Mouse (Mus musculus) bone marrow, adult 2 months (tissue): ENCODE measurements around the gene Klc4. TPM values are rescaled to one million over a fixed set of nuclear protein-coding genes. Genes with fewer than 3 reads are reported as not detected.

Experiments used
- H3K27ac ChIP-seq: fragments of 200-500 bp; 2 replicates; pipeline ENCODE4 v1.5.1; 2012; ENCODE audit warnings: low read depth, mild to moderate bottlenecking, control low read depth, inconsistent platforms, low read length; ENCODE audit not compliant: control insufficient read depth, poor library complexity, insufficient read depth
- H3K4me1 ChIP-seq: fragments of 200-500 bp; 2 replicates; pipeline ENCODE4 v1.6.1; 2011; ENCODE audit warnings: low read length; ENCODE audit not compliant: control insufficient read depth, insufficient read depth
- H3K4me3 ChIP-seq: fragments of 200-500 bp; replicated peaks from 2 replicates; pipeline ENCODE3; 2011; ENCODE audit warnings: mild to moderate bottlenecking, low read depth, low read length, control low read depth; ENCODE audit not compliant: control insufficient read depth
- CTCF ChIP-seq: fragments of 200-500 bp; IDR thresholded peaks from 2 replicates; pipeline ENCODE4 v1.5.1; 2011; ENCODE audit warnings: low read length, control low read depth; ENCODE audit not compliant: control insufficient read depth, insufficient read depth
- POLR2A ChIP-seq: fragments of 200-500 bp; IDR thresholded peaks from 2 replicates; pipeline ENCODE4 v1.6.1; 2011; ENCODE audit warnings: low read depth, mild to moderate bottlenecking, control low read depth, low read length, borderline replicate concordance; ENCODE audit not compliant: control insufficient read depth
- WGBS: fragments of 180-500 bp; shearing (Covaris S2); methylation state at CpG from one replicate; pipeline ENCODE4 v1.1.7; 2018; 5-methylcytosine and 5-hydroxymethylcytosine counted together
- polyA plus RNA-seq: library from polyadenylated mRNA; stranded (reverse); fragments of >200 nt; gene quantifications from 2 replicates; pipeline ENCODE4 v1.2.4, GENCODE M21; 2011; ENCODE audit warnings: low replicate concordance; ENCODE audit not compliant: missing spikeins, insufficient read depth, insufficient read length

The Klc4 gene
- polyA plus RNA-seq, 1 experiment = 11.9 TPM

DNA sequence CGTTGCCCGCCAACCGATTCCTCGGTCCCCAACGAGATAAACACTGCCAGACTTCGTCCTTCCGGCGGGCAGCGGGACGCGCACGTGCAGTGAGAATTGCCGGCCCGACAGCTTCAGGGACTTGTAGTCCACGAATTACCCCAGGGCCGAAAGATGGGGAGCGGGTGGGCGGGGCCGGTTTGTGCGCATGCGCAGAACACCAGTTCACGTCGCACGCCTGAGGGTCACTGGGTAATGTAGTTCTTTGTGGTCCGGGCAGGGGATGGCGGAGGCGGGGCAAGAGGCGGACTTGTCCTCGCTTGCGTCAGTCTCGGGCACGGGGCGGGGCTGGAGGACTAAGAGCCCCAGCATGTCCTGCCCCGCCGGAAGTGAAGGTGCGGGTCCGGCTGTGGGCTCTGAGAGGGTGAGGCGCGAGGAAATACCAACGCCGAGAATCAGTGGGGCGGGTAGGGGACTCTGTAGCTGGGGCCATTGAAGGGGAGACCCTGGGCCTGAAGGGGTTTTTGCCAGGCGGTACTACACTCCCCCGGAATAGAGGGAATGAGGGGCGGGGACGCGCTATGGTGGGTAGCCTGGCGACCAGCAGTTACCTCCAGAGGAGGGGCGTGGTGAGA, 35.0 kb upstream of the Klc4 start, which contains the start of gene Klhdc3:
TSS of gene Klhdc3 (minus strand) at position 155 of the 614 bp plus-strand sequence.
- TF ChIP-seq CTCF (no peak), POLR2A (peak; percentile 42; the same call in 1 of the 2 replicates)
- Histone ChIP-seq H3K27ac (peak within 1 kb of the TSS; percentile 80), H3K4me3 (peak within 1 kb of the TSS; percentile 83), H3K4me1 (peaks cover 4% of the 10 kb centered on the region)
- WGBS = under 1% methylated on average over 49 of the region's 49 CpGs

DNA sequence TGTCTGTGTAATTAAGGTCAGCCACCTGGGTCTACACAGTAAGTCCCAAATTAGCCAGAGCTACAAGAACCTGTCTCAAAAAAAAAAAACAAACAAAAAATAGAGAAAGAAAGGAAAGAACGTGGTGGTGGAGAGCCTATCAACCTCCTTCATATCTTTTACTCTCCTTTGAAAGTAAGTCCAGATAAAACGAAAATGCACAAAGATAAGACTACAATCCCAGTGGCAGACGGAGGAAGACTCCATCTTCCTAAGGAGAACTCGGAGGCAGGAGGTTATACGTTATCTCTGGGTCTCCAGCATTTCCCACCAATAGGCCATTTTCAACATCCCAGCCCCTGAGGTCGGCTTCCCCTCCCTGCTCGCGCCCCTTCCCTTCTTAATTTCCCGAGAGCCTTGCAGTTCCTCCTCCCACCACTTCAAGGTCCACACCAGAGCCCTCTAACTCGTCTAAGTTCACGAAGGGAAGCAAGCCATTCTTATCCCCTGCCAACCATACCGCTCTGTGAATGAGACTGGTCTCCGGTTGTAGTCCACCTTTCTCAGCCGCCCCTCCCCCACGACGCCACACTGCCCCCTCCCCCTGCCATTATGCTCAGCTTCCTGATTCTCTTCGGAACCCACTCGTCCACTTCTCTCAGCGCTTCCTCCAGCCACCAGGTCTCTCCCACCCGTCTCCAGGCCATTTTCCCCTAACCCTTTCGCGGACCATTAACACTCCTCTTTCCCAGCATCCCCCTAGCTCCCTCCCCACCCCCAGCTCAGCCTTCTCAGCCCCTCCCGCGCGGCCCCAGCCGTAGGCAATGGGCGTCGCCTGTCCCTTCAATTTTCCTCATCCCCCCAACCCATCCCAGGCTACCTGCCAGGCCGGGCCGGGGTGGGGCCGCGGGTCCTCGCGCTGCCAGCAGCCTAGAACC, 34.3 kb upstream of the Klc4 start:
- TF ChIP-seq CTCF = 0 out of 2 replicates have a peak, but pooled peaks have one; percentile 16
- no peak for TF ChIP-seq POLR2A
- Histone ChIP-seq H3K4me3 (peak overlapping the region; percentile 83), H3K4me1 (peaks cover 4% of the 10 kb centered on the region), H3K27ac (peak overlapping the region; percentile 80)
- under 1% methylated on average over 34 of the region's 34 CpGs for WGBS

GRCm38 (mm10) chr17:46678911-46679310, 33.1 kb upstream of the Klc4 start:
- WGBS = 80% methylated on average over 9 of the region's 9 CpGs
- no peak overlapping the region for H3K27ac ChIP-seq
- no peak overlapping the region for H3K4me3 ChIP-seq
- peaks cover 6% of the 10 kb centered on the region for H3K4me1 ChIP-seq
- TF ChIP-seq POLR2A (no peak), CTCF (no peak)

DNA sequence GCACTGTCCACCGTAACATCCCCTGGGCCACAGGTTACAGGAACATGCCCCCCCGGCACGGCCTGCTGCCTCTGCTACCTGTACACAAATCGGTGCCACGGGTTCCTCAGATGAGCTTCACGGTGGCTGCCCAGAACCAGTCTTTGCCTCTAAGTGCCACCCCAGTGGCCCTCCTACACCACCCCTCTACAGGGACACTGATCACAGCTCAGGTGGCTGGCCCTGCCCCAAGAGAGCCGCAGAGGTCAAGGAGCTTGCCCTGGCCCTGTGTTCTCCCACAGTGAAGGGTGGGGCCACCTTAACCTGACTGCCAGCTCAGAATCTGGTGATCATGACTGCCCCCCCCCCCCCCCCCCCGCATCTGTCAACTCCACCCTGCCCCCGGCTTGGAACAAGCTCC, 32.6 kb upstream of the Klc4 start, which contains the start of gene Mea1:
TSS of gene Mea1 (plus strand) at position 378 of the 400 bp plus-strand sequence.
- WGBS = 84% methylated on average over 9 of the region's 9 CpGs
- Histone ChIP-seq H3K27ac (no peak within 1 kb of the TSS), H3K4me1 (peaks cover 6% of the 10 kb centered on the region), H3K4me3 (no peak within 1 kb of the TSS)
- TF ChIP-seq POLR2A = no peak
- no peak for TF ChIP-seq CTCF

GRCm38 (mm10) chr17:46674530-46675283, 28.9 kb upstream of the Klc4 start:
- peak overlapping the region; percentile 63 for H3K27ac ChIP-seq
- 36% methylated on average over 15 of the region's 15 CpGs for WGBS
- H3K4me3 ChIP-seq = peak overlapping the region; percentile 79
- TF ChIP-seq POLR2A (no peak), CTCF (no peak)
- H3K4me1 ChIP-seq = peaks cover 1% of the 10 kb centered on the region; the same call in 1 of the 2 replicates

DNA sequence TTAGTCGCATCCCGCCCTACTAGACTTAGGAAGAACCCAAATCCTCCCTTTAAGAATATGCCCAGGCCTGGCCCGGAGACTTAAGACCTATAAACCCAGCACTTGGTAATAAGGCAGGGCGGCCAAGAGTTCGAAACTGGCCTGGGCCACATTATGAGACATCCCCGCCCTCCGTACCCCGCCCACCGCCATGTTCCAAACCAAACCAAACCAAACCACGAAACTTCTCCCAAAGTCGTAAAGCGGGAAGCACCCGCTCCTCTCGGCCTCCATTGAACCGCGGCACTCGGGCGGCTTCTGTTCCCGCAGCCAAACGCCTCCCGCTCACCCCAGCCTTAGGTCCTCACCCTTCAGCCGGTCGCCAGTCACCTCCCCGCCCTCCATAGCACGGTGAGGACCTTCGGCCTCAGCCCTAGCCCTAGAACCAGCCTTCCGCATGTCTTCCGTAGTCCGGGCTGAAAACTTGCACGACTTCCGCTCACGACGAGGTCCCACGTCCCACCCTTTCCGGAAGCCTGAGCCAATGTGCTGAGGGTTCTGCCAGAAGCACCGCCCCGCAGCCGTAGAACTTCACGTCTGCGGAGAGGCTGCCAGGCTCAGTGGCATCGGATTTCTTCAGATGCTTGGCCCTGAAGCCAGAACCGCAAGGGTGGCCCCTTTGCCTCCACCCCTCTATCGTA, 28.2 kb upstream of the Klc4 start, which contains the start of gene Rrp36:
TSS of gene Rrp36 (minus strand) at position 503 of the 680 bp plus-strand sequence.
- H3K27ac ChIP-seq = peak within 1 kb of the TSS; percentile 63
- peak within 1 kb of the TSS; percentile 79 for H3K4me3 ChIP-seq
- peaks cover 1% of the 10 kb centered on the region; the same call in 1 of the 2 replicates for H3K4me1 ChIP-seq
- whole genome bisulfite sequencing = under 1% methylated on average over 43 of the region's 43 CpGs
- TF ChIP-seq POLR2A = peak; percentile 90
- TF ChIP-seq CTCF = no peak

GRCm38 (mm10) chr17:46669911-46670310, 24.1 kb upstream of the Klc4 start:
- peaks cover 1% of the 10 kb centered on the region; the same call in 1 of the 2 replicates for H3K4me1 ChIP-seq
- 93% methylated on average over 10 of the region's 10 CpGs for WGBS
- H3K27ac ChIP-seq = no peak overlapping the region
- no peak overlapping the region for H3K4me3 ChIP-seq
- TF ChIP-seq CTCF (no peak), POLR2A (no peak)
